Mouse (Mus musculus): ENCODE results near the gene Wdr35.
"Not testable (repeated sequence)": the region's sequence is repeated elsewhere in the genome, so short reads cannot be mapped to it uniquely, and the experiment has no call there.

The Wdr35 gene

GRCm38 (mm10) chr12:8973820-8974465, at the start of gene Wdr35:
Gene Wdr35 (plus strand): TSS chr12:8973892.
- in situ Hi-C loops (cut with MboI; ENCODE audit: low sequenced_read_pairs): no loop called here

GRCm38 (mm10) chr12:8927652-8928051, 46.0 kb upstream of the Wdr35 start:
- in situ Hi-C loops (cut with MboI; ENCODE audit: low sequenced_read_pairs): no loop called here

GRCm38 (mm10) chr12:8928766-8929165, 44.9 kb upstream of the Wdr35 start:
- in situ Hi-C loops (cut with MboI; ENCODE audit: low sequenced_read_pairs): no loop called here

GRCm38 (mm10) chr12:8931083-8931482, 42.6 kb upstream of the Wdr35 start:
- in situ Hi-C loops (cut with MboI; ENCODE audit: low sequenced_read_pairs): no loop called here

- in situ Hi-C loops (cut with MboI; ENCODE audit: low sequenced_read_pairs): no loop called here
These were observed 38.3 kb upstream of the Wdr35 start for GRCm38 (mm10) chr12:8935349-8935748.

- in situ Hi-C loops (cut with MboI; ENCODE audit: low sequenced_read_pairs): not testable (repeated sequence)
These were observed 37.5 kb upstream of the Wdr35 start for GRCm38 (mm10) chr12:8936210-8936609.

- in situ Hi-C loops (cut with MboI; ENCODE audit: low sequenced_read_pairs): no loop called here
These were observed 34.2 kb upstream of the Wdr35 start for GRCm38 (mm10) chr12:8939490-8939889.

GRCm38 (mm10) chr12:8940011-8941005, 33.4 kb upstream of the Wdr35 start:
- in situ Hi-C loops (cut with MboI; ENCODE audit: low sequenced_read_pairs): no loop called here

- in situ Hi-C loops (cut with MboI; ENCODE audit: low sequenced_read_pairs): no loop called here
These were observed 32.5 kb upstream of the Wdr35 start for GRCm38 (mm10) chr12:8941131-8941615.

- in situ Hi-C loops (cut with MboI; ENCODE audit: low sequenced_read_pairs): no loop called here
These were observed 31.8 kb upstream of the Wdr35 start for GRCm38 (mm10) chr12:8941699-8942392.

- in situ Hi-C loops (cut with MboI; ENCODE audit: low sequenced_read_pairs): no loop called here
These were observed 26.5 kb upstream of the Wdr35 start for GRCm38 (mm10) chr12:8947163-8947562.

- in situ Hi-C loops (cut with MboI; ENCODE audit: low sequenced_read_pairs): no loop called here
These were observed 25.8 kb upstream of the Wdr35 start, which contains the start of gene Matn3 for GRCm38 (mm10) chr12:8947714-8948464. Gene Matn3 (plus strand): TSS chr12:8947929.

- in situ Hi-C loops (cut with MboI; ENCODE audit: low sequenced_read_pairs): no loop called here
These were observed 20.6 kb upstream of the Wdr35 start for GRCm38 (mm10) chr12:8953136-8953535.

- in situ Hi-C loops (cut with MboI; ENCODE audit: low sequenced_read_pairs): no loop called here
These were observed 19.5 kb upstream of the Wdr35 start for GRCm38 (mm10) chr12:8954161-8954561.

GRCm38 (mm10) chr12:8961607-8962316, 11.9 kb upstream of the Wdr35 start:
- in situ Hi-C loops (cut with MboI; ENCODE audit: low sequenced_read_pairs): no loop called here

GRCm38 (mm10) chr12:8969828-8970227, 3.9 kb upstream of the Wdr35 start:
- in situ Hi-C loops (cut with MboI; ENCODE audit: low sequenced_read_pairs): no loop called here

GRCm38 (mm10) chr12:8975076-8975475, 1.4 kb downstream of the Wdr35 start:
- in situ Hi-C loops (cut with MboI; ENCODE audit: low sequenced_read_pairs): no loop called here

GRCm38 (mm10) chr12:8993231-8993630, 19.5 kb downstream of the Wdr35 start:
- in situ Hi-C loops (cut with MboI; ENCODE audit: low sequenced_read_pairs): no loop called here

GRCm38 (mm10) chr12:8998318-8998717, 24.6 kb downstream of the Wdr35 start:
- in situ Hi-C loops (cut with MboI; ENCODE audit: low sequenced_read_pairs): no loop called here

All from CH12F3 (cell line).